11 mouse cellular contexts compared by ENCODE assay signal in the genomic region with DNA sequence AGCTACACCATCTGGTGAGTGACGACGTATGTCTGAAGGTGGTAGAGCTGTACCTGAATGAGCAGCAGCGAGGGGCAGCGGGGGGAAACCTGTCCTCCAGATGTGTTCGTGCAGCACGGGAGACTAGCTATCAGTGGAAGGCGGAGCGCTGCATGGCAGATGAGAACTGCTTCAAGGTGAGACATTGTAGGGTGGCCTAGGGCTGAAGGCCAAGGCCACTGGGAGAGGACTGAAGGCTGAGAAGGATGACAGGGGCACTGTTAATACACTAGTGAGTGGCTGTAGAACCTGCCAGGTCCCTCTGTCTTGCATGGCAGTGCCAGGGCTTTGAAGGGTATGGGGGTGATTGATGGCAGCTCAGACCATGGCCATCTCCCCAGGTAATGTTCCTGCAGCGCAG. TPM values are rescaled to one million over a fixed set of nuclear protein-coding genes. Genes with fewer than 3 reads are reported as not detected.
A peak's percentile ranks its signal among the peaks of the same experiment; 100 is the strongest.
DNase-seq lines count a peak whose midpoint lies in the region; ATAC-seq lines count a peak whose summit lies in the region.
"Had no signal": no experiment of that assay in that cellular context is flagged by ENCODE, and none has a peak within 500 bp of the region (broad histone marks: within the 10 kb centered on the region; RNA-seq: fewer than 3 reads in every experiment).

No protein-coding gene starts in this region.

- no peak for ATAC-seq in forebrain, embryonic 11.5 days (replicated peaks; ENCODE audit: low FRiP score)
- ATAC-seq in forebrain, embryonic 15.5 days (replicated peaks) = no peak
- no peak for ATAC-seq in inflammation-experienced regulatory T-cells, adult 6 months
- ATAC-seq: Patski had no signal

- WGBS in forebrain, embryonic 11.5 days = 96% methylated on average over 9 of the region's 9 CpGs
- WGBS in forebrain, embryonic 15.5 days = 95% methylated on average over 9 of the region's 9 CpGs

- no peaks in the 10 kb centered on the region for H3K4me1 ChIP-seq in forebrain, embryonic 11.5 days (replicated peaks; ENCODE audit: control insufficient read depth, insufficient read depth, low read length)
- H3K4me1 ChIP-seq in forebrain, embryonic 15.5 days = no peaks in the 10 kb centered on the region

- H3K9ac ChIP-seq in forebrain, embryonic 11.5 days (ENCODE audit: low read length) = no peak overlapping the region
- no peak overlapping the region for H3K9ac ChIP-seq in forebrain, embryonic 15.5 days (replicated peaks)

- DNase-seq in forebrain, embryonic 11.5 days (ENCODE audit: low spot score) = peak; percentile 35
- peak; percentile 6 for DNase-seq in kidney, postnatal 10 days
- no peak for DNase-seq in kidney, postnatal 36 days
- DNase-seq in ovary, adult 18-20 months (ENCODE audit: low spot score) = peak; percentile 0
- no peak for DNase-seq in ovary, postnatal 14 days (ENCODE audit: low spot score)
- peak; percentile 30 for DNase-seq in testis, postnatal 10 days (ENCODE audit: low spot score)
- DNase-seq: kidney, adult 8-10 months had no signal

- no peak overlapping the region for H3K27ac ChIP-seq in forebrain, embryonic 11.5 days (ENCODE audit: low read depth, low read length)
- H3K27ac ChIP-seq in forebrain, embryonic 15.5 days (replicated peaks) = no peak overlapping the region
- H3K27ac ChIP-seq: macrophage had no signal

- peaks cover 31% of the 10 kb centered on the region; the same call in 1 of the 2 replicates for H3K36me3 ChIP-seq in forebrain, embryonic 11.5 days (ENCODE audit: control insufficient read depth, insufficient read depth, low read length)
- H3K36me3 ChIP-seq in forebrain, embryonic 15.5 days = peaks cover 92% of the 10 kb centered on the region

- H3K27me3 ChIP-seq in forebrain, embryonic 11.5 days (ENCODE audit: control insufficient read depth, insufficient read depth, low read length) = no peaks in the 10 kb centered on the region
- no peaks in the 10 kb centered on the region for H3K27me3 ChIP-seq in forebrain, embryonic 15.5 days
- H3K27me3 ChIP-seq: Patski had no signal

- no peak overlapping the region for H3K4me2 ChIP-seq in forebrain, embryonic 11.5 days (ENCODE audit: low read depth, low read length, severe bottlenecking)
- H3K4me2 ChIP-seq in forebrain, embryonic 15.5 days (replicated peaks) = no peak overlapping the region

- H3K9me3 ChIP-seq in forebrain, embryonic 11.5 days (ENCODE audit: control insufficient read depth, low read length) = no peaks in the 10 kb centered on the region
- H3K9me3 ChIP-seq in forebrain, embryonic 15.5 days = no peaks in the 10 kb centered on the region

- H3K4me3 ChIP-seq in forebrain, embryonic 11.5 days (ENCODE audit: low read depth, low read length) = no peak overlapping the region
- no peak overlapping the region for H3K4me3 ChIP-seq in forebrain, embryonic 15.5 days

RNA-seq across cellular contexts. Expression of gene F2rl3, which starts 8.5 kb away (rescaled TPM):
- 1.1 and 1.2 TPM in 2 replicates for polyA plus RNA-seq in forebrain, embryonic 11.5 days (2014; fragmentation: Nextera tagmentation; extraction: Ambion mirVana)
- polyA plus RNA-seq in forebrain, embryonic 15.5 days (2015; fragmentation: Nextera tagmentation; extraction: Ambion mirVana) = 0.45 and 0.50 TPM in 2 replicates
- 10 to 100 TPM in 1 of 3 experiments, 1 to 10 TPM in 2; 4.1 to 10.6 (median 5.3) TPM for polyA plus RNA-seq in inflammation-experienced regulatory T-cells, adult 6 months (2017; shearing (Covaris generic))
- polyA plus RNA-seq: macrophage had no signal

RNA-seq across cellular contexts. Expression of gene Sin3b, which starts 30.1 kb away (rescaled TPM):
- polyA plus RNA-seq in forebrain, embryonic 11.5 days (2014; fragmentation: Nextera tagmentation; extraction: Ambion mirVana) = 145 and 158 TPM in 2 replicates
- polyA plus RNA-seq in forebrain, embryonic 15.5 days (2015; fragmentation: Nextera tagmentation; extraction: Ambion mirVana) = 196 and 197 TPM in 2 replicates
- 100 to 1,000 TPM in 2 of 3 experiments, 10 to 100 TPM in 1; 87.9 to 109 (median 105) TPM for polyA plus RNA-seq in inflammation-experienced regulatory T-cells, adult 6 months (2017; shearing (Covaris generic))

Comparison
In these comparisons a context has a peak if more than half of its experiments do, and no peak if none do; other contexts are left out.
1. DNase-seq: peak in forebrain, embryonic 11.5 days (single experiment), kidney, postnatal 10 days (single experiment), ovary, adult 18-20 months (single experiment) and testis, postnatal 10 days (single experiment); none in kidney, postnatal 36 days (0 of 2) and ovary, postnatal 14 days (single experiment).